Mouse (Mus musculus) midbrain, embryonic 12.5 days (tissue): ENCODE data around the gene Sbf1. TPM values are rescaled to one million over a fixed set of nuclear protein-coding genes. Genes with fewer than 3 reads are reported as not detected.

ENCODE experiments used
- ATAC-seq: fragments of 200-750 bp; cut with Nextera tagmentation; 2 replicates; pipeline ENCODE4 v1.8.0; 2017; ENCODE audit warnings: low read depth, moderate TSS enrichment, moderate library complexity; ENCODE audit not compliant: low FRiP score
- H3K27ac ChIP-seq: fragments of 300-500 bp; sonication (generic); replicated peaks from 2 replicates; pipeline ENCODE4 v1.5.1; 2016; ENCODE audit warnings: mild to moderate bottlenecking
- H3K27me3 ChIP-seq: fragments of 300-500 bp; sonication (generic); 2 replicates; pipeline ENCODE4 v1.6.1; 2016; ENCODE audit warnings: mild to moderate bottlenecking
- H3K36me3 ChIP-seq: fragments of 300-500 bp; sonication (generic); 2 replicates; pipeline ENCODE4 v1.6.1; 2016
- H3K4me1 ChIP-seq: fragments of 300-500 bp; sonication (generic); 2 replicates; pipeline ENCODE4 v1.6.1; 2016
- H3K4me2 ChIP-seq: fragments of 300-500 bp; sonication (generic); replicated peaks from 2 replicates; pipeline ENCODE4 v1.6.1; 2016; ENCODE audit warnings: mild to moderate bottlenecking, moderate library complexity
- H3K4me3 ChIP-seq: fragments of 300-500 bp; sonication (generic); 2 replicates; pipeline ENCODE4 v1.5.1; 2016; ENCODE audit warnings: mild to moderate bottlenecking
- H3K9ac ChIP-seq: fragments of 300-500 bp; sonication (generic); replicated peaks from 2 replicates; pipeline ENCODE4 v1.6.1; 2016; ENCODE audit warnings: mild to moderate bottlenecking, moderate library complexity
- H3K9me3 ChIP-seq: fragments of 300-500 bp; sonication (generic); 2 replicates; pipeline ENCODE4 v1.6.1; 2016; ENCODE audit warnings: mild to moderate bottlenecking
- WGBS: fragments of 180-500 bp; shearing (Covaris S2); methylation state at CpG from one replicate; pipeline ENCODE4 v1.1.7; 2016; 5-methylcytosine and 5-hydroxymethylcytosine counted together
- polyA plus RNA-seq: library from polyadenylated mRNA; unstranded; fragments of >200 nt; fragmentation: Nextera tagmentation; extraction: Ambion mirVana; gene quantifications from 2 replicates; pipeline ENCODE4 v1.2.1, GENCODE M21; 2016

Sbf1 gene
- 91.7 and 94.0 TPM in 2 replicates for polyA plus RNA-seq

DNA sequence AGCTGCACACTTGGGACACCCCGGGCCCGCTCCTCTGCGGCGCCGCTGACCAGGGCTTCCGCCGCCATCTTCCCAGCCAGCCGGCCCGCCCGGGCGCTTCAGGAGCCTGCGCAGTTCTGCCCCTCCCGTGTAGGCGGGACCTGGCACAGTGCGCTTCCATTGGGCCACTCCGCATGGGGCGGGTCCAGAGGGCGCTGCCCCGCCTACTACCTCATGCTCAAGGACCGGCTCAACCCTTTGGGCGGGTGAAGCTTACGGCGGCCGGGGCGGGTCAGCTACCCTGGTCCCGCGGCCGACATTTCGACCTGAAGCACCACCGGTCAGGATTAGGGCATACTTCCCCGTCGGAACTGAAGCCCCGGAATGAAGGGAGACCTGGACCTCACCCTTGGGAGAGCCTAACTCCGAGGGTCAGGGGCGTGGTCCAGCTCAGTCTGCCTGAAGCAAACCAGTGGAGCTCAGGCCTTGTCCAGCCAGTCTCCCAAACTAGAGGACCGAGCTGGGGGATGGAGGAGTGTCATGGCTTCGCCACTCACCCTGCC lies at the start of gene Sbf1:
TSS of gene Sbf1 (minus strand) at position 122 of the 542 bp plus-strand sequence.
- Histone ChIP-seq H3K4me3 (peak within 1 kb of the TSS; percentile 83), H3K4me1 (peaks cover 32% of the 10 kb centered on the region), H3K27me3 (no peaks in the 10 kb centered on the region), H3K4me2 (peak within 1 kb of the TSS; percentile 96), H3K9me3 (no peaks in the 10 kb centered on the region), H3K36me3 (no peaks in the 10 kb centered on the region), H3K27ac (peak within 1 kb of the TSS; percentile 50), H3K9ac (peak within 1 kb of the TSS; percentile 85)
- peak; percentile 100 for ATAC-seq
- WGBS: under 1% methylated on average over 37 of the region's 37 CpGs

DNA sequence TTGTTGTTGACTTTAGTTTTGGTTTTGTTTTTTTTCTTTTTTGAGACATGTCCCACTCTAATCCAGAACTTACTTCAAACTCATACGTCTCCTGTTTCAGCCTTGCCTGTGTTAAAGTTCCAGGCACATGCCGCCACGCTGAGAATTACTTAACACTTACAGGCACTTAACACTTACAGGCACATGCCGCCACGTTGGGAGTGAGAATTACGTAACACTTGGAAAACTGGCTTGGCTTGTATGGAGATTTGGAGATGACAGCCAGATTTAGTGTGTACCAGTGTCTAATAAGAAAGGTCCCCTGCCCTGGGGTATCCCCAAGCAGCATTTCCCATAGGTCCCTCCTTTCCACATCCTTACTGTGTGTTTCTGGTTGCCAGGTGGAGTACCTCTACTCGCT lies 47.9 kb upstream of the Sbf1 start:
- Histone ChIP-seq H3K36me3 (peaks cover 81% of the 10 kb centered on the region), H3K9me3 (no peaks in the 10 kb centered on the region), H3K27me3 (no peaks in the 10 kb centered on the region), H3K4me1 (peaks cover 3% of the 10 kb centered on the region), H3K4me2 (no peak overlapping the region), H3K9ac (no peak overlapping the region), H3K27ac (no peak overlapping the region), H3K4me3 (no peak overlapping the region)
- 97% methylated on average over 7 of the region's 7 CpGs for WGBS
- no peak for ATAC-seq

- ATAC-seq: no peak
- Histone ChIP-seq H3K4me3 (no peak overlapping the region), H3K36me3 (peaks cover 38% of the 10 kb centered on the region), H3K27ac (no peak overlapping the region), H3K9me3 (no peaks in the 10 kb centered on the region), H3K27me3 (no peaks in the 10 kb centered on the region), H3K4me1 (peaks cover 30% of the 10 kb centered on the region), H3K9ac (no peak overlapping the region), H3K4me2 (no peak overlapping the region)
- 88% methylated on average over 3 of the region's 3 CpGs for WGBS
These were observed 43.7 kb upstream of the Sbf1 start for GRCm38 (mm10) chr15:89358784-89359183.

- peak overlapping the region; percentile 83 for H3K9ac ChIP-seq
- H3K27ac ChIP-seq: peak overlapping the region; percentile 85
- H3K36me3 ChIP-seq: peaks cover 37% of the 10 kb centered on the region
- no peaks in the 10 kb centered on the region for H3K9me3 ChIP-seq
- peak overlapping the region; percentile 78 for H3K4me2 ChIP-seq
- H3K4me1 ChIP-seq: peaks cover 30% of the 10 kb centered on the region
- WGBS: under 1% methylated on average over 15 of the region's 15 CpGs
- H3K4me3 ChIP-seq: peak overlapping the region; percentile 88
- H3K27me3 ChIP-seq: no peaks in the 10 kb centered on the region
- peak; percentile 75 for ATAC-seq
These were observed 41.3 kb upstream of the Sbf1 start for GRCm38 (mm10) chr15:89356372-89356771.

DNA sequence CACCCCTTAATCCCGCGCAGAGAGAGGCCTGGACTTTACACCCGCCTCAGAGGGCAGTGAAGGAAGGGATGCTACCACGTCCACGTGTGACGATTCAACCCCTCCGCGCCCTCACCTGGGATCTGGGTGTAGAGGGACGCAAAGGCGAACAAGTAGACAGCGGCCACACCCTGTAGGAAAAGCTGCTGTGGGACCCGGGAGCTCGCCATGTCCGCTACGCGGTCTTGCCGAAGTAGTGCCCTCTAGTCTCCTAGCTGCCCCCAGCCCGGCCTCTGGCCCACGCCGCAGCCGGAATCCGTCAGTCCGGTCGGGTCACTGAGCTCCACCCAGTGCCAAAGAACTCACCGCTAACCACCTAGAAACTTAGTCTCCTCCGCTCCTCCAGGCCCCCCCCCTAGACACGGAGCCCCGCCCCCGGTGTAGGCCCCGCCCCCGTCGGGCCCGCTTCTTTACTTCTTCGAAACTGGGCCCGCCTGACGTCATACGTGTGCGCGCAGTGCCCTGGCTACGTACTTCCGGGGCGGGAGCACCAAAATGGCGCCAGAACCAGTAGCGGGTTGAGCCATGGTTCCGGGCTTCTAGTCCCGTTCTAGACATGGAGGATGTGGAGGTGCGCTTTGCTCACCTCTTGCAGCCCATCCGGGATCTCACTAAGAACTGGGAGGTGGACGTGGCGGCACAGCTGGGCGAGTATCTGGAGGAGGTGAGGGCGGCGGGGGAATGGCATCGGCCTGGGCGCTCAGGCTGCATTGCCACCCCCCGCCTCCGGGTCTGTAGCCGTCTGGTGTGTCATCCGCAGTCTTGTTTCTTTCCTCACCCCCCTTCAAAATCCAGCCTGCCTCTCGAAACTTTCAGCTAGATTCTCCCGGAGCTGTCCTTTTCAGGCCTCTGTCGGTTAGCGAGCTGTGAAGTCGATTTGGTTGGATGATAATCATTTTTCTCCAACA lies 40.4 kb upstream of the Sbf1 start, which contains the start of the genes Lmf2 and Ncaph2:
TSS of gene Lmf2 (minus strand) at position 419 of the 947 bp plus-strand sequence.
TSS of gene Ncaph2 (plus strand) at position 479 of the 947 bp plus-strand sequence.
- under 1% methylated on average over 63 of the region's 64 CpGs for WGBS
- Histone ChIP-seq H3K36me3 (peaks cover 37% of the 10 kb centered on the region), H3K4me3 (peak within 1 kb of the TSS; percentile 88)

GRCm38 (mm10) chr15:89354455-89354854 lies 39.3 kb upstream of the Sbf1 start:
- no peaks in the 10 kb centered on the region for H3K9me3 ChIP-seq
- H3K27me3 ChIP-seq: no peaks in the 10 kb centered on the region
- peaks cover 38% of the 10 kb centered on the region for H3K36me3 ChIP-seq
- no peak for ATAC-seq
- H3K4me1 ChIP-seq: peaks cover 30% of the 10 kb centered on the region
- H3K4me3 ChIP-seq: peak overlapping the region; percentile 88
- H3K9ac ChIP-seq: peak overlapping the region; percentile 83
- peak overlapping the region; percentile 78 for H3K4me2 ChIP-seq
- no peak overlapping the region for H3K27ac ChIP-seq
- WGBS: 86% methylated on average over 7 of the region's 7 CpGs

More for the DNA sequence above, 40.4 kb upstream of the Sbf1 start, which contains the start of the genes Lmf2 and Ncaph2:
- Histone ChIP-seq H3K27me3 (no peaks in the 10 kb centered on the region), H3K9me3 (no peaks in the 10 kb centered on the region), H3K9ac (peak within 1 kb of the TSS; percentile 83), H3K27ac (peak within 1 kb of the TSS; percentile 85), H3K4me2 (peak within 1 kb of the TSS; percentile 78), H3K4me1 (peaks cover 30% of the 10 kb centered on the region)
- peak; percentile 85 for ATAC-seq

DNA sequence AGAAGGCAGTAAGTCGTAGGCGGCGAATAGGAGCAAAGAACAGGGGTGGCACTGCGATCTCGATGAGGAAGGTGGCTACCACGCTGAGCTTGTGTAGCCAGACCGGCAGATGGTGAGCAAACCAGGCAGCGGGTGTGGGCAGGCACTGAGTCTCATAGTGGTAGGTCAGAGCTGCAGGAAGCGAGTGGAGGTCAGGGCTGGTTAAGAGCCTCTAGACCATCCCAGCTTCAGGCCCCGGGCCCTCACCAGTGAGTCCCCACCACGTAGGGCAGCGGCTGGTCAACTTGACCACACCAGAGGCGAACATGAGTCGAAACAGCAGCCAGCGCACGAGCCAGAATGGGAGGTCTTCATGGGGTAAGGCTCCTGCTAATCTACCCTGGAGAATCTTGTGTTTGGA lies 38.7 kb upstream of the Sbf1 start:
- 0 out of 2 replicates have a peak overlapping the region, but pooled peaks have one; percentile 88 for H3K4me3 ChIP-seq

GRCm38 (mm10) chr15:89352795-89353194 lies 37.7 kb upstream of the Sbf1 start:
- peaks cover 39% of the 10 kb centered on the region for H3K36me3 ChIP-seq
- H3K4me1 ChIP-seq: peaks cover 25% of the 10 kb centered on the region
- no peak overlapping the region for H3K4me3 ChIP-seq
- ATAC-seq: no peak
- H3K27me3 ChIP-seq: no peaks in the 10 kb centered on the region
- H3K27ac ChIP-seq: no peak overlapping the region
- H3K4me2 ChIP-seq: no peak overlapping the region
- no peaks in the 10 kb centered on the region for H3K9me3 ChIP-seq
- 96% methylated on average over 12 of the region's 12 CpGs for WGBS
- no peak overlapping the region for H3K9ac ChIP-seq

More for the DNA sequence above, 38.7 kb upstream of the Sbf1 start:
- peaks cover 30% of the 10 kb centered on the region for H3K4me1 ChIP-seq
- no peak for ATAC-seq
- H3K36me3 ChIP-seq: peaks cover 39% of the 10 kb centered on the region
- H3K4me2 ChIP-seq: peak overlapping the region; percentile 78
- 97% methylated on average over 16 of the region's 16 CpGs for WGBS
- H3K27me3 ChIP-seq: no peaks in the 10 kb centered on the region
- H3K9ac ChIP-seq: peak overlapping the region; percentile 83; the same call in 1 of the 2 replicates
- H3K9me3 ChIP-seq: no peaks in the 10 kb centered on the region
- H3K27ac ChIP-seq: no peak overlapping the region

DNA sequence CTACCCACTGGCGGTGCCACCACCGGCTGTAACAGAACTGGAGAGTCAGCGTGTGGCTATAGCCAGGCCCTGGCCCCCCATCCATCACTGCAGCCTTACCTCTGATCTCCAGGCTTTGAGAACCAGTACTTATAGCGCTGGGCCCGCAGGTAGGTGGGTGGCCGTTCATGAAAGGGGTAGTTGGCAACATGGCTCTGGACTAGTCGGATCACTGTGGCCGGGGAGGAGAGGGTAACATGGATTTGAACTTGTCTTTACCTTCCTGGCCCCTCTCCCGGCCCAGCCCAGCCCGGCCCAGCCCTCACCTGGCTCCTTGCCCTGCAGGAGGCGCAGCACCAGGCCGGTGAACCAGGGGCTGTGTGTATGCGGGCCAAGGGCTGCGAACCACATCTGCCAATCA lies 36.9 kb upstream of the Sbf1 start:
- no peak overlapping the region for H3K4me3 ChIP-seq
- H3K36me3 ChIP-seq: peaks cover 39% of the 10 kb centered on the region
- no peak overlapping the region for H3K9ac ChIP-seq
- H3K27ac ChIP-seq: no peak overlapping the region
- peaks cover 22% of the 10 kb centered on the region for H3K4me1 ChIP-seq
- H3K27me3 ChIP-seq: no peaks in the 10 kb centered on the region
- no peaks in the 10 kb centered on the region for H3K9me3 ChIP-seq
- no peak for ATAC-seq
- WGBS: 94% methylated on average over 14 of the region's 14 CpGs
- no peak overlapping the region for H3K4me2 ChIP-seq

GRCm38 (mm10) chr15:89351302-89351701 lies 36.2 kb upstream of the Sbf1 start:
- Histone ChIP-seq H3K4me2 (no peak overlapping the region), H3K27ac (no peak overlapping the region), H3K36me3 (peaks cover 39% of the 10 kb centered on the region), H3K9me3 (no peaks in the 10 kb centered on the region), H3K4me1 (peaks cover 14% of the 10 kb centered on the region), H3K27me3 (no peaks in the 10 kb centered on the region), H3K4me3 (no peak overlapping the region), H3K9ac (no peak overlapping the region)
- WGBS: 94% methylated on average over 15 of the region's 15 CpGs
- ATAC-seq: no peak

DNA sequence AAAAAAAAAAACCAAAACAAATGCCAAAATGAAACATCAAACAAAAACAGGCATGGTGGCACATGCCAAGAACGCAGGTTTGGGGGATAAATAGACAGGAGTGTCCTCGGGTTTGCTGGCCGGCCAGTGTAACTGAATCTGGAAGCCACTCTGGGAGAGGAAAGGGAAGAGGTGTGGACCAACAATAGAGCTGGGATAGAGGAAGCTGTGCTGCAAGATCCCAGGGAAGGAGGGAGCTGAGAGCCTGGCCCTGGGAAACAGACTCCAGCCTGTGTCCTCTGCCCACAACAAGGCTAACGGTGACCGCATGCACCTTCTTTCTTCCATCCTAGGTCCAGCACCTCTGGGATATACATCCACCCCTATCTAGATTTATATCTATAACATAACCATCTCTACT lies 35.3 kb upstream of the Sbf1 start:
- no peaks in the 10 kb centered on the region for H3K27me3 ChIP-seq
- no peak overlapping the region for H3K4me2 ChIP-seq
- 88% methylated on average over 5 of the region's 5 CpGs for WGBS
- H3K9me3 ChIP-seq: no peaks in the 10 kb centered on the region
- H3K4me3 ChIP-seq: no peak overlapping the region
- no peak for ATAC-seq
- H3K4me1 ChIP-seq: peaks cover 14% of the 10 kb centered on the region
- peaks cover 39% of the 10 kb centered on the region for H3K36me3 ChIP-seq
- H3K27ac ChIP-seq: no peak overlapping the region
- H3K9ac ChIP-seq: no peak overlapping the region

- Histone ChIP-seq H3K4me1 (no peaks in the 10 kb centered on the region), H3K9ac (no peak overlapping the region), H3K27me3 (no peaks in the 10 kb centered on the region), H3K27ac (no peak overlapping the region), H3K4me2 (no peak overlapping the region), H3K4me3 (no peak overlapping the region), H3K9me3 (no peaks in the 10 kb centered on the region), H3K36me3 (no peaks in the 10 kb centered on the region)
- no peak for ATAC-seq
- 93% methylated on average over 3 of the region's 3 CpGs for WGBS
These were observed 28.2 kb upstream of the Sbf1 start for GRCm38 (mm10) chr15:89343325-89343724.
